Mouse (Mus musculus): Measurements from ENCODE around the gene Gm21969.

Gm21969 gene

DNA sequence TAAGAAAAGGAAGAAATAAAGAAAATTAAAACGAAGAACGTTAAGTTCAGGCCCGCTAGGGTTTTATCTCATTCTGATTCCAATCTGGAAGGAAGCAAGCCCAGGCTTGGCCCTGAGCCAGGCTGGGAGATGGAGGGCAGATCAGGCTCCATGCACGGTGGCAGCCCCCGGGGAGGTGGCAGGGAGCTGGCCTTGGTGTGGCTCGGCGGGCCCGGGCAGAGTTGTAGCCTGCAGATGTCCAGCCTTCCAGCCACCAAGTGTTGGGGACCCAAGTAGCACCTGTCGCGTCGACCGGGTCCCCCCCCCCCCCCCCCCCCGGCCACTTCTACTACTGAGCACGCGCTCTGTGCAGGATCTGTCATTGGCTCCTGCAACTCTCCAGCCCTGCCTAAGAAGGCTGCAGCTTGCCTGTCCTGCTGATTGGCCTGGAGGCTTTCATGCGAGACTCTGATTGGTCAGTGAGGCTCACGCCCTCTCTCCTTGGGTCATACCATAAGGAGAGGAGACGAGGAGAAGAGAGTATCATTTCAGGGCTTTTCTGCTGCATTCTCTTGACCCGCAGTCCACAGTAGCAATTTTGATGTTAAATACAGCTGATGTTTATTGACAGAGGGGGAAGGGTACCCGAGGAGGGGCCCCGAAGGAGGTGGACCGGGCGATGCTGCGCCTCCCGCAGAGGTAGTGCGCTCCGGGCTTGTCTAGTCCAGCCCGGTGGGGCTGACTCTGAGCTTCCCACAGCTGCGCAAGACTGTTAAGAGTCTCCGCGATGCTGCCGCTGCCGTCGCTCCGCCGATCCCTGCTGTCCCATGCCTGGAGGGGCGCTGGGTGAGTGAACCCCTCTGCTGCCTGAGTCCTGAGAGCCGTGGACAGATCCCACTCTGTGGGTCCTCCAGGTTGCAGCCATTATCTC is 19.6 kb downstream of the Gm21969 start, which contains the start of gene Aldh4a1:
Aldh4a1 (plus strand) TSS at position 494 of the 910 bp plus-strand sequence.
- peak; percentile 82 to 89 for DNase-seq

DNA sequence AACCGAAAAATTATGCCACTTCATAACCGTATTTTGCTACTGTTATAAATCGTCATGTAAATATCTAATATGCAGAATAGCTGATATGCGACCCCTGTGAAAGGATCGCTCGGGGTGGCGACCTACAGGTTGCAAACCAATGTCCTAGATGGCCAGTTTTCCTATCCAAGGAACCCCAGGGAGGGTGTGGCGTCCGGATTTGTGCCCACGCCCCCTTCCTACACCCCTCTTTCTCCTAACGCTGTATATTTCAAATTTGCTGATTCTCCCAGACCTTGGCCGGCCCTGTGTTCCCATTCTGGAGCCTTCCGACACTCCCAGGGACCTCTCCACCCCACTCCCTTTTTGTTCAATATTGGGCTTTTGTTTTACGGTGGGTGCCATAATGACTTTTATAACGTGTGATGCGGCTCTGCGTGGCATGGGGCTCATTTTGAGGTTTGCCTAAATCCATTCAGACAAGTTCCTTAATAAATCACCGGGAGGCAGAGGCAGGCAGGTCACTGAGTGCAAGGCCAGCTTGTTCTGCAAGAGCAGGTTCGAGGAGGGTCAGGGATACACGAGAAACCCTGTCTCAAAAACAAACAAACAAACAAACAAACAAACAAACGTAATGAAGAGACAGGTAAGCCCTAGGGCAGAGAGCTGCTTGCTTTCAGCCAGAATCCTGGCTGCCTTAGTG is 20.6 kb downstream of the Gm21969 start:
- no peak for DNase-seq

DNA sequence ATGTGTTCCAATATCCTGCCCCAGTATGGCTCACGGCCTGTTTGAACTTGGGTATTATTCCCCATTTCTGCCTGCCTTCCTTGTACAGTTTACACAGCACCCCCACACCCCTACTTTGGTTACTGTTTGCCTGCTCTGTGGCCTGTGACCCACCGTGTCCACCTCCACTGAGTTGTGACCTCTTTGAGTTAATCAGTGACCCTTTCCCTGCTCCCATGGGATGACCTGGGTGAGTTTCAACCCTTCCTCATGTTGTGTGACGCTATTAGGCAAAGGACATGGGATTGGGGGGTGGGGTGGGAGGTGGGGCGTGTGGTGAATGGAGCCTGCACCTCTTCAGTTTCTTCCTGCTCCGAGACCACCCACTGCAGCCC is 21.1 kb downstream of the Gm21969 start:
- DNase-seq, result no peak

DNA sequence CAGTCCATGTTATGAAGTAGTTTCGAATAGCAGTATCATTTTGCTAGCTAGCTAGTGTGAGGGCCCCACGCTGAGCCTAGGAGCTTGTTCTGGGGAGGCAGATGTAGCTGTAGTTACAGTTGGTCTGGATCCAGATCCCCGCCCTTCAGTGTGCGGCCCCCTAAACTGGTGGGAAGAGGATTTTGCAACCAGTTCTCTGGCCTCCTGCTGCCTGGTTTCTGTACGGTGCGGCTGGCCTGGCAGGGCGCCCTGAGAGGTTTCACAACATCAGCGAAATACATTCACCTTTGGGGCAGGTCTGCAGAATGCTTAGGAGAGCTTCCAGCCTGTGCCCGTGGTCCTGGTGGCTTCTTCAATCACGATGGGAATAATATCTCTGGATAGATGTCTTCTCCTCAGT is 21.7 kb downstream of the Gm21969 start:
- DNase-seq, result no peak

DNA sequence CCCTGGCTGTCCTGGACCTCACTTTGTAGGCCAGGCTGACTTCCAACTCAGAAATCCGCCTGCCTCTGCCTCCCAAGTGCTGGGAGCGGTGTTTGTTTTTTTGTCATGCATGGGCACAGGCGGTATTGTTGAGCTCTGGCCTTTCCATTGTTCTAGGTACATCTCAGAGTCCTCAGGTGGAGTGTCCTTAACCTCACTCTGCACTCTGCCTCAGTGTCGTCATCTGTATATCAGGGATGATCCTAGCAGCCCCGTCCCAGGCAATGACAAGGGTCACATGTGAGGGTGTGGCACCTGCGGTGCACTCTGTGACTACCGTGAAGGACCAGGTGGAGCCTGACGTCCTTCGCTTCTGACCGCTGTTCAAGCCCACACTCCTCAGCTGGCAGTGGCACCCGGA is 24.4 kb downstream of the Gm21969 start:
- DNase-seq, result no peak

DNA sequence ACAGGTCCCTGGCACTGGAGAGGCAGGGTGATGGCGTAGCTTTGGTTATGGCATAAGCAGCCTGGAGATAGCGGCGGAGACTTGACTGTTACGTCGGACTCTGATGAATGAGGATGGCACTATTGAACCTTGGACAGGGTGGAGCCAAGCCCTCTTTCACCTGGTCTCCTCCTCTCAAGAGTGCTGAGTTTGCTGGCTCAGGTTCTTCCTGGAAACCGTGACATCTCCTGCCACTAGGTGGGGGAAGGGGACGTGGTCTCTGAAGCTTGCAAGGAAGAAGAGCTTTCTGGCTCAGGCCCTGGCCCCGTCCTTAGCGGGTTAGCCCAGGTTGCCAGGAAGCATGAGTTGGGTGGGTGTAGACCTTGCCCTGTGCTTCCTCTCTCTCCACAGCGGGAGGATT is 27.2 kb downstream of the Gm21969 start:
- no peak for DNase-seq

DNA sequence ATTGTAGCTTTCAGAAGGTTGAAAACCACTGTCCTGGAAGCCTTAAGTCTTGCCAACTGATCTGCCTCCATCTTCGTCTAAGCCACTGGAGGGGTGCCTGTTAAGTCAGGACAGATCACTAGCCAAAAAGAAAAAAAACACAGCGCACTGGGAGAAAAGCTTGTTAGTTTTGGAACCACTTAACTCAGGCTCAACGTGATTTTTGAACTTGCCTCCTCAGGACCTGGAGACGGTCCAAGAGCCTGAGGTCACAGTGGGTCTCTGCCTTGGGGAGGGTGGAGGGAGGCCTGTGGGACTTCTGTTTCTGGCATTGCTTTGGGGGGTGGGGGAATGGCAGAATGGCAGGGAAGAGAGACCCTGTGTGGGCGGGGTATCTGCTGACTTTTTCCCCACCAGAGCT is 28.2 kb downstream of the Gm21969 start:
- no peak for DNase-seq

DNA sequence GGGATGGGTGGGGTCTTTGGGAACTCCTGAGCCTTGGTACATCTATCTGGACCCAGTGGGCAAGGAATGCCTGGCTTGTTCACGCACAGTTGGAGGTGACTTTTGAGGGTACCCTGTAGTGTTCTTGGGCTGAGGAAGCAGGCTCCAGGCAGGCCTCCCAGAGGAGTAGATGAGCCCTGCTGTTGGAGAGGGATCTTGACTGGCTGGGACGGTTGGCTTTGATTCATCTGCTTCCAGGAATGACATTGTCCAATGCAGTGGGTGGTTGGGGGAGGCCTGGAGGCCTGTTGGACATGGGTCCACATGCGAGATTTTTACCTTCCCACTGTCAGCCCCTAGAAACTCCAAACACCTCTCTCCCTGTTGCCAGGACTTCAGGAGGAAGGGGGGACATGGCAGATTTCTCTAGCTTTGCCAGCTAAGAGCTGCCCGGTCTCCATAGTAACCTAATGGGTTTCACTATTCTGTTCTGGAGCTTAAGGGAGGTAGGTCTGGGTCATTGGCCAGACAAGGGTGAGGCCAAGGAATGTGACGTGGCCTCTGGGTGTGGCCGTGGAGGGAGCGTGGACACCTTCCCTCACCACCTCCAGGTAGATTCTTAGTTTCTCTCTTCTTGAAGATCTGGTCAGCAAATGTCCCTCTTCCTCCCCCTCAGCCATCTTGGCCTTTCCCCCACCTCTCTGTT is 28.7 kb downstream of the Gm21969 start:
- DNase-seq, result no peak

DNA sequence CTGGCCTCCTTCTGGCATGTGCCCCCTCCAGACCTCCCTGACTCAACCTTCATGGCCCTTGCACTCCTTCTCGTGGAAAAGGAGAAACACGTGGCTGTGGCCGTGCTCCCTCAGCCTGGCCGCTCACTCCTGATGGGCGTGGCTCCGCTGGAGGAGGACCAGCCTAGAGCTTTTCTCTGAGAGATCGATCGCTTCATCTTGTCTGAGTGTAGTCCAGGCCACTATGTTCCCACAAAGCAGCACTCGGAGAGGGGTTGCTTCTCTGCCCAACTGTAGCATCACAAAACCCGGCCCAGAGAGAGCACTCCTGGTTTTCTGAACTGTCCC is 29.2 kb downstream of the Gm21969 start:
- DNase-seq, result no peak

DNA sequence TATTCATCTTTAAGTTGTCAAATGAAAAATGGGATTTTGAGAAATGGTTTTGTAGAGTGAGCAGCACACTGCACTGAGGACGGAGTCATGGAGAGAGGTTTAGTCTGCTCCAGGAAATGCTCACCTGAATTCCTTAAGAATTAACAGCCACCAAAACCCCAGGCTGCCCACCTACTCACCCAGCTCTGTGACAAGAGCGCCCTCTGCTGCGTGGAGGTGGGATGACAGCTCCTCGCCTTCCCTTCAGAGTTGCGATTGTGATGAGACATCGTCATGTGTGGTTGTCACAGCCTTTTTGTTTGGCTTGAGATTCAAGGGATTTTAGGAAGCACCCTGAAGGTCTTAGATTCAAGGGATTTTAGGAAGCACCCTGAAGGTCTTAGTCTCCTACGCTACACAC is 33.4 kb downstream of the Gm21969 start:
- DNase-seq, result peak; percentile 53 to 63

DNA sequence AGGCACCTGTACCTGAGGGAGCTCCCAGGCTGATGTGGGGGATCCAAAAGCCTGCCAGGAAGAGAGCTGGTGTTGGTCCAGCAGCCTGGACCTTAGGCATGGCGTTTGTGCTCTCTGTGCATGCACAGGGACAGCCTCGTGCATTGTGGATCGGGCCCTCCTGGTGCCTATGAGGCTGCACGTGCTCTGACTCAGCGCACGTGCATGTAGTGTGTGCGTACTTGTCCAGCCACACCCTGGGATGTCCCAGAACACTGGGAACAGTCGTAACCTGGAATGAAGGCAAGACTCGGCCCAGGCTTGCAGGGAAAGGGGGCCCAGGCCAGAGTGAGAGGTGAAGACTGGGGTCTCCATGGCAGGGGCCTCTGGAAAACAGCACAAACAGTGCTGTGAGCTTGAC is 34.9 kb downstream of the Gm21969 start:
- no peak for DNase-seq

DNA sequence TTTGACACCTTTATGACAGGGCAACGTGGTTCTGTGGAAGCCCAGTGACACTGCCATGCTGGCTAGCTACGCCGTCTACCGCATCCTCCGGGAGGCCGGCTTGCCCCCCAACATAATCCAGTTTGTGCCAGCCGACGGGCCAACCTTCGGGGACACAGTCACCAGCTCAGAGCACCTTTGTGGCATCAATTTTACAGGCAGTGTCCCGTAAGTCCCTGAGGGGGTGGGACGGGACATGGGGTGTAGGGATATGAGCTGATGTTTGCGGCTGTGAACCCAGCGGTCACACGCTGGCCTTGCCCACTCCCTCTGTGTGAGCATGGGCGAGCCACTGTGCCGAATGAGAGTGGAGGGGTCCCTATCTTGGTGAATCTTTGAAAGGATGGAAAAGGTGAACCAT is 35.4 kb downstream of the Gm21969 start:
- DNase-seq, result no peak

DNA sequence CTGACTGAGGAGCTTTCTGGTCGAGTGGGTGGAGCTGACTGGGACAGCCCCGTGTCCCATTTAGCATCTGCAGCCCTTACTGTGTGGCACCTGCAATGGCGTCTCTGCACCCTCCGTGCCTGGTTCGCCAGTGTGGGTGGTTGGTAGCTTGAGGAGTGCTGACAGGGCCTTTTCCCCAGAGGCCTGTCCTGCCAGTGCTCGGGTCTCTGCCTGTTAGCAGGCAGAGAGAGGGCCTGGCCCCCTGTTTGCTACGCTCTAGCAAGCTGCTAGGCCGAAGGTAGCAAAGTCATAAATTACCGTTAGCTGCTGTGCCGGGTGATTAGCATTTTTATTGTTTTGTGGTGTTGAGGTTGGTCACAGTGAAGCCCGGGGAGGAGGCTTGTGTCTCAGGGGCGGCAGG is 36.8 kb downstream of the Gm21969 start:
- no peak for DNase-seq

DNA sequence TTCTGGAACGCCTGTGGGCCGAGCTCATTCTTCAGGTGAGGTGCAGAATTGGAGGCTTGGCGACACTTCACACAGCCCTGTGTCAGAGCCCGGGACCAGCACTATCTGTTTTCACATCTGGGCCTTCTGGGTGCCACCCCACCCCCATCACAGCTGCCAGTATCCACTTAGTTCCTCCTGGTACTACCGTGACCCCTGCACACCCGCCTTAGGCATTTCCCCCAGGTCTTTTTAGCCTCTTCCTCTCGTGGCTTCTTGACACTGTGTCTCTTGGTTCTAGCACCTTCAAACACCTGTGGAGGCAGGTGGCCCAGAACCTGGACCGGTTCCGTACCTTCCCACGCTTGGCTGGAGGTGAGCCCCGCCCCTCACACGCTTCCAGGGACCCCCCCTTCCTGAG is 37.3 kb downstream of the Gm21969 start:
- DNase-seq, result no peak

DNA sequence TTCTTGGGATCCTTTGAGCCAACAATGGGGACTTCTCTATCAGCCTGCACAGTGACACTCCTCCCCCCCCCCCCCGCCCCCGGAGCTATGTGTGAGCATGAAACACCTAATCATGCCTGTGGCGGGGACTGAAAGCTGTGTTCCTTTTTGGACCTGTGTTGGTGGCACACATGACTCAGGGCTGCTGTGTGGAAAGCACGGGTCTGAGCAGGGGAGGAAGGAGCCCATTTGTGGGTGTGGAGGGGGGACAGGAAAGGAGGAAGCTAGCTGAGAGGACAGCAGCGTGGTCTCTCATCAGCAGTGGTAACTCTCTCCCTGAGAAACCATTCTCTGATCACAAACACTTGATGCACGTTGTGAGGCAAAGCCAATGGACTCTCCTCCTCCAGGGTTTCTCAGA is 37.8 kb downstream of the Gm21969 start:
- DNase-seq, result no peak

DNA sequence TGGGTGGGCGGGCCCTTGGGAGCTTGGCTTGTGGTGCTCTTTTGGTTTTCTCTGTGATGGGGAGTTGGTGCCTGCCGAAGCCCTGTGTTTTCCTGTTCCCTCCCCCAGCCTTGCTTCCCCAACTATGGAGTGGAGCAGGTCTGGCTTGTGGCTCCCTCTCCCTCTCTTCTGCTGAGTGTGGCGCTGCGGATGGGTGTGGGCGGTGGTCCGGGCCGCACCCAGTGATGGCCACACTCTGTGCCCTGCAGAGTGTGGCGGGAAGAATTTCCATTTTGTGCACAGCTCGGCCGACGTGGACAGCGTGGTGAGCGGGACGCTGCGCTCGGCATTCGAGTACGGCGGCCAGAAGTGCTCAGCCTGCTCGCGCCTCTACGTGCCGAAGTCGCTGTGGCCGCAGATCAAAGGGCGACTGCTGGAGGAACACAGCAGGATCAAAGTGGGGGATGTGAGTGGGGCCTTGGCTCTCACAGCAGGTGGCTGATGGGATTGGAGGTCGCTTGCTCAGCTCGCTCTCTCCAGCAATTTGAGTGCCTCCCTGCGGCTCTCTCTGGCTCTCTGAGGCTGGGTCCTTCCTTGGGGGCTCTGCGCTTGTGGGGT is 38.9 kb downstream of the Gm21969 start:
- DNase-seq, result no peak

DNA sequence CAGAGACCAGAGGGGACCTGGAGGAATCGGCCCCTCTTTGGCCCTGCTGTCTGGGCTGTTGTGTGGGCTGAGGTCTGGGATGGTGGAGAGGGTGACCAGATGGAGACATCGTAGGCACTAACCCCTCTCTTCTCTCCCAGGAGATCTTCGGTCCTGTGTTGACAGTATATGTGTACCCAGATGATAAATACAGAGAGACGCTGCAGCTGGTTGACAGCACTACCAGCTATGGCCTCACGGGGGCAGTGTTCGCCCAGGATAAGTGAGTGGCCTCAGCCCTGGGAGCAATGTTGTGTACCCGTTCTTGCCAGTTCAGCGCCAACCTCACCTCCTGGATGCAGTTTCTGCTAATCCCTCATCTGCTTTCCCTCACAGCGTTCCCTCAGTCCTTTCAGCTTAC is 41.0 kb downstream of the Gm21969 start:
- DNase-seq, result peak; percentile 61 to 70

DNA sequence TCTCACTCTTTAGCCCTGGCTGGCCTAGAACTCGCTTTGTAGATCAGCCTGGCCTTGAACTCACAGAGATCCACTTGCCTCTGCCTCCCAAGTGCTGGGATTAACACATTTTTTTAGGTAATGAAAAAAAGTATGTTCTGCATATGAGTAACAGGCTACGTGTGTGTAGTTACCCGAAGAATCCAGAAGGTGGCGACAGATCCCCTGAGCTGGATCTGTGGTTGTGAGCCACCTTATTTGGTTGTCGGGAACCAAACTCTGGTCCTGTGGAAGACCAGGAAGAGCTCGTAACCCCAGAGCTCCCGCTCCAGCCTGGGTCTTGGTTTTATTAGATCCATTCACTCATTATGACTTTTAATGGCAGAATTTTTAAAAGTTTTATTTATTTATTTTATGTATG is 43.9 kb downstream of the Gm21969 start:
- no peak for DNase-seq

DNA sequence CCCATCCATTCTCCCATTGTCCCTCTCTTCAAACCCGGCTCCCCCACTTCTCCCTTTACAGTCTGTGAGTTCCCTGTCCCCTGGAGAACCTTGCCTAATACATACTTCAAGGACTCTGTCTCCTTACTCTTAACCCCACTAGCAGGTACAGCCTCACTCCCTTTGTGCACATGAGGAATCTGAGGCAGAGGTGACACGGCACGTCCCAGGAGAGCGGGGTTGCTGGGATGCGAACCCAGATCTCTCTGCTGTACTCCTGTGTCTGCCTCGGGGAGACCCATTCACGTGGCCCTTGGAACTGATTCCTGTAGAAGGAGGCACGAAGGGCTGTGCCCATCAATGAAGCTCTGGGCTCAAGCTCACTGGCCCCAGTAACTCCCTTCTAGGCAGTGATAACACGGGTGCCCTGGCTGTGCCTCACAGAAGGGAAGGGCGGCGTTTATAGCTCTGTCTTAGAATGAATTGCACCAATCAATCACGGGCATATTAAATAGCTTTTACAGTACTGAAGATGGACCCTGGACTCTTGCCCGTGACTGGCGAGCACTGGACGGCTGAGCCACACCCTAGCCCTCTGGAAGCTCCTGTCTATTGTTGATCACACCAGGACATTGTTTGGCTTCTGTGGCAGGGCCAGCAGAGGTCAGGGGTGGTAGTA is 47.2 kb downstream of the Gm21969 start:
- no peak for DNase-seq

DNA sequence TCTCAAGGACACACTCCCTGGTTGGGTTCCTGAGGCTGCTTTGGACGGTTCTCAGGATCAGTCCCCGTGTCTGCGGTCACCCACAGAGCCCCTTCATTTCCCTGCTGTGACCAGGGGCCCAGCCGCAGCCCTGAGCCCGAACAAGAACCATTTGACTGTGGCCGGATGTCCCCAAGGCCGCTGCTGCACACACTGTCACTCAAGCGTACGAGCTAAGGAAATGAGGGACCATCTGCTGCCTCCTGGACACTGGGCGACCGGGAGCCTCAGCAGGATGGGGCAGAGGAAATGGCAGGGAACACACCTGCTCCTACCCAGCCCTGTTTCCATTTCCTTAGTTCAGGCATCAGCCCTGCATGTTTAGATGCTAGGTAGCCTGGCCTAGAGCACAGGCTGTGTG is 47.9 kb downstream of the Gm21969 start:
- no peak for DNase-seq

DNA sequence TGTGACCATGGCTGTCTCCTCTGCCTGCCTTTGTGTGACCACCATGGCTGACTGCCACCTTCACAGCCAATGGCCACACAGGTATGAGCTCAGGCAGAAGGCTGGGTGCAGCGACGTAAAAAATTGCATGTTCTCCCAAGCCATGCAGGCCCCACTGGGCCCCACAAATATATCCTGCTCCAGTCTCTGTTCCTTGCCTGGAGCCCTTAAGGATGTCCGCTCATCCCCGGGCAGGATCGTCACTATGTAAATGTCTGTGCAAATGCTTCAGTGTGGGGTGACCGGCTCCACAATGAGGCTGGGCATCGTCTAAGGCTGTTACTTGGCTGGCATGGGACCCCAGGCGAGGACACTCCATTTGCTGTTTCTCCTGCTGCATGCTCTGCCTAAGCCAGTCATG is 50.3 kb downstream of the Gm21969 start, which contains the start of gene Tas1r2:
Tas1r2 (plus strand) TSS at position 301 of the 400 bp plus-strand sequence.
- DNase-seq, result no peak

DNA sequence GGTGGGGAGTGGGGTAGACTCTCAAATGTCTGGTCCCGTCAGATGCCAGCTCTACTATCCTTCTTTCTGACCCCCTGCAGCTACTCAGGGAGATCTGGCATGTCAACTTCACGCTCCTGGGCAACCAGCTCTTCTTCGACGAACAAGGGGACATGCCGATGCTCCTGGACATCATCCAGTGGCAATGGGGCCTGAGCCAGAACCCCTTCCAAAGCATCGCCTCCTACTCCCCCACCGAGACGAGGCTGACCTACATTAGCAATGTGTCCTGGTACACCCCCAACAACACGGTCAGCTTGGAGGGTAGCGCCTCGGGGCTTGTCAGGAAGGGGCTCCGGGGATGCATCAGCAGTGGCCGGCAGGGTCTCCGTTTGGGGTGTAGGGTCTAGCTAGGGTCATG is 58.9 kb downstream of the Gm21969 start:
- no peak for DNase-seq

DNA sequence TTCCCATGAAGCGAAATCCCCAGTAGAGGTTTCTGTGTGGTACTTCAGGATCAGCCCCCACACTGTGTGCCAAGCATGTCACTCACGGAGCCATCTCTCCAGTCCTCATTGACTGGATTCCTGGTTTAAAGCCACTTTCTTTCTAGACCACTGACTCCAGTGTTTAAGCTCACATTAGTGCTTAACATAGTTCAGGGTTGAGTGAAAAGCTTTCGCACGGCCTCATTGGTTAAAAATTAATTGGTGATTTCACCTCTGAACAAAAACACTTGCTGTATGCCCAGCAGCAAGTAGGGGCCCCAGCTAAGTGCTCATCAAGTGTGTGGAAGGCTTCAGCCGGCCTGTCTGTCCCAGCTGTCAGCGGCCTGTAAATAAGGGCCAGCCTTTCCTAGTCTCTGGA is 64.6 kb downstream of the Gm21969 start:
- no peak for DNase-seq
